Mouse (Mus musculus) layer of hippocampus, adult 11-12 months (tissue): Measurements from ENCODE around the gene Dkk2.

Source experiments
- DNase-seq: peaks from one replicate; pipeline ENCODE4 v3.0.0; 2022; ENCODE audit warnings: low spot score

Gene Dkk2

DNA sequence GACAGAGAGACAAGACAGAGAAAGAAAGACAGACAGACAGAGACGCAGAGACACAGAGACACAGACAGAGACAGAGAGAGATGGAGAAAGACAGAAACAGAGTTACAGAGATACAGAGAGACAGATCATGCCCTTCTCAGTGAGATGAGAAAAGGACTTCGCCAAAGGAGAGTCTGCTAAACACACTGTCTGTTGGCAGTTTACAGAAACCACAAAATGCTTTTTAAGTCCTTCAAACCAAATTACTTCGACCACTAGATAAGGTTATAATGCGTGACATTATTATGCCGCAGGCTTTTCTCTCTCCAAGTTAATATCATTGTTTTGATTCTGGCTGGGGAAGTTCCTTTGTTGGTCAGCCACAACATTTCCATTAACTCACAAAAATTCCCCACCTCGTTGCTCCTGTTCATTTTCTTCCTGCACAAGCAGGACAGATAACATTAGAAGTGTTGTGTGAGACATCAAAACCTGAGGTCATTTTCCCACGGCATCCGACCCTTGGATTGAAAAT is 40.2 kb downstream of the Dkk2 start:
- DNase-seq = no peak

DNA sequence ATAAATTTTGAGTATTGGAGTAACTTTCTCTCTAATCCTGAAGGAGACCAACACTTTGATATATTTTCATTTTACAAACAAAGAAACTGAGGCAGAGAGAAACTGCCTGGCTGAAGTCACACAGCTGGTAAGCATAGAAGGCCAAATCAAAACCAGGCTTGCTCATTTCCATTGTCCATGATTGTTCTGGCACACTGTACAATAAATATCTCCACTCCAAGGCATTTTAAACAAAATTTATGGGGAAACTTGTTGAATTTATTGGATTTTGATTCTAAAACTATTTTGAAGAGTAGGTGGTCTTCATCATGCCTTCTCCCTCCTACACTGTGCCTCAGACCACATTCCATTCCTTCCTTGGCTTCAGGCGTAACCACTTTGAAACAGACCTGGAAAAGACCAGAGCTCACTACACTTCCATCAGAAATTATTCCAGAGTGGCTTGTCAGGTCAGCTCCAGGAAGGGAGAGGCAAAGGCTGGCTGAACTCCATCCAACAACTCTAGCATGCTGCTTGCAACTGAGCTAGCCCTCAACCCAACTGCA is 44.7 kb downstream of the Dkk2 start:
- DNase-seq = no peak

DNA sequence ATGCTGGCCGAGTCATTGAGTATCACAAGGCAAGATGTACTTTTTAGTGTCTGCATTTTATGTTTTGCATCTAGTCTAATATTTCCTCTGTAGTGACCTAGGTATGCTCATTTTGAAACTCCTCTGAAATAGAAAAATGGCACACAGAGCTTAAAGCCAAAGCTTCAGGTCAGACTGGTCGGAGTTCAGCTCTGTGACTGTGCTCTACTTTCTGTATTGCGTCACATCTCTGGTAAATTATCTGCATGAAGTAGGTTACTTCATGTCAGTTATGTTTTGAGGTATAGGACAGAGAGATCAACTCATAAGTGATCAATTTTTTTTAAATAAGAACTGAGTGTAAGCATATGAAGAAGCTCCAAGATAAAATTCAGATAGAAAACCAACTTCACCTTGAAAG is 45.7 kb downstream of the Dkk2 start:
- no peak for DNase-seq

GRCm38 (mm10) chr3:132131939-132132338 is 46.8 kb downstream of the Dkk2 start:
- no peak for DNase-seq

GRCm38 (mm10) chr3:132134502-132134901 is 49.4 kb downstream of the Dkk2 start:
- DNase-seq = no peak

GRCm38 (mm10) chr3:132137802-132138378 is 52.8 kb downstream of the Dkk2 start:
- DNase-seq = no peak

DNA sequence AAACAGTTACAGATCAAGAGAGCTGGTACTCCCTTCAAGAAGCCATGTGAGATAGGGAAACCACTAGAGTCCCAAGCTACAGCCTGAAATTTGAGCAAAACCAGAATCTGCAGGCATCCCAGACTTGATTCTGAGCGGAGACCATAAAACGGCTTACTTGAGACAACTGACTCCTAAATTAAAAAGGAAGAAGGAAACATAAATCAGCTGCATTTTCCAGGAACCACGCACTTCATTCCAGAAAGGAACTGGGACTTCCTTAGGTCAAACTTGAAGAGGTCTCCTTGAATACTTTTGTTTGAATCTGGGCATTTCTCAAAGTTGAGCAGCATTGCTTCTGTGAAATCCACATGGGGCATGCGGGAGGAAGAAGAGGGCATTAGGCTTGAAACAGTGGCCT is 55.9 kb downstream of the Dkk2 start:
- DNase-seq = no peak

DNA sequence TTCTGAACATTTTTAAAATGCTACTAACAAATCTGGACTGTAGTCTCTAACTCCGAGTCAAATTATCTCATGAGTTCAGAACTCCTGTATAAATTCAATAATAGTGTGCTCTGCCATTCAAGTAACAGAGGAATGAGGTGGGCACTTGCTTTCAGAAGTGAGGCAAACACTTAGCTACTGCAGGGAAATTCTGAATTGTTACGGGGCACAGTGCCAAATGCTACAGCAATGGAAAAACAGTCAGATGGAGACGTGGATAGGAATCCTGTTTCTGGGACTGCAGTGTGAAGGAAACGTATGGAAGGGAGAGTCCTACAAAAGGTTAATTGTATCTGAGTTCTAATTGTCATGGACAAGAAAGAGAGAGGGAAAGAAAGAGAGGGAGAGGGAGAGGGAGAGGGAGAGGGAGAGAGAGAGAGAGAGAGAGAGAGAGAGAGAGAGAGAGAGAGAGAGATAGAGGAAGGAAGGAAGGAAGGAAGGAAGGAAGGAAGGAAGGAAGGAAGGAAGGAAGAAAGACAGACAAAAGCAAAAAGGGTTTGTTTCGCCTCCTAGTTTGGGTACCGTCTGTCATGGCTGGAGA is 64.4 kb downstream of the Dkk2 start:
- DNase-seq = no peak

- DNase-seq = no peak
Measured at GRCm38 (mm10) chr3:132158817-132159216, 73.7 kb downstream of the Dkk2 start.

- DNase-seq = no peak
Measured at GRCm38 (mm10) chr3:132168911-132169310, 83.8 kb downstream of the Dkk2 start.

GRCm38 (mm10) chr3:132186888-132187552 is 101.9 kb downstream of the Dkk2 start:
- no peak for DNase-seq

- DNase-seq = no peak
Measured at GRCm38 (mm10) chr3:132201950-132202349, 116.9 kb downstream of the Dkk2 start.

GRCm38 (mm10) chr3:132202665-132203064 is 117.6 kb downstream of the Dkk2 start:
- no peak for DNase-seq

DNA sequence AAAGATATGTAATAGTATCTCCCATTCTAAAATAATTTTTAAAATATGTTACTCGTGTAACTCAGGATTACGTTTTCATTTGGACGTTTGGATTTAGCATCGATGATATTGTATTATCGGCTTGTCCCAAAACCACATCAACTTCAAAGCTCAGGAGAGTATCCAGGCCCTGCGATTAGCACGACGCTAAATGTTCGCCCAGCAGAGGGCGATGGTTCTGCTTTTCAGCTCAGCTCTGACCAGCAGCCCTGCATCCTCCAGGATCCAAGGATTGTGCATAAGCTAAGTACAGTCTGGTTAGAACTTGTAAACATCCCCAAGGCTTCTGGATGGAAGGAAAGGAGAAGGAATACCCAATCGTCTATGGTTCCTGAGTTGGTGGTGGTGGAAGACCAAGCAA is 122.4 kb downstream of the Dkk2 start:
- peak; percentile 39 for DNase-seq

GRCm38 (mm10) chr3:132211260-132211659 is 126.2 kb downstream of the Dkk2 start:
- no peak for DNase-seq

- DNase-seq = no peak
Measured at GRCm38 (mm10) chr3:132219977-132220487, 134.9 kb downstream of the Dkk2 start.

DNA sequence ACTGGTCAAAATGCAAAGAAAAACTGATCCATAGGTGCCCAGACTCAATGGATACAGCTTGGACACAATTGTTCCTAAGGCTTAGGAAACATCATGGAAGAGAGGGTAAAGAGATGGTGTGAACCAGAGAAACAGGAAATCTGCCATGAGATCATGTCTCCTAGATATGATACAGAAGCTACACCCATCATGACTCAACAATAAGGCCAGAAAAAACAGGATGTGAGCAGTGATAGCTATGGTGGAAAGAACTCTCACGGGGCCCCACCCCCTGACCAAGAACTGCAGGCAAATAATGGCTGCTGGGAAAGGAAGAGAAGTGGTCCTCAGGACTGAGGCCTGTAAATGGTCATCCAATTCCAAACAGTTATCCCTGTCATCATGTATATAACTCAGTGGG is 142.5 kb downstream of the Dkk2 start:
- DNase-seq = no peak
